Mouse (Mus musculus) mouse trophoblast stem cell (cell line): ENCODE measurements around the gene Mlxipl.

Source experiments
- in situ Hi-C, 2 experiments: fragments of 300-500 bp; cut with MseI, MboI; formaldehyde crosslinking; loops; 2 replicates in 1 of 2; 3 replicates in 1 of 2; pipeline ENCODE4 v1.15.1; 2025

Gene Mlxipl

DNA sequence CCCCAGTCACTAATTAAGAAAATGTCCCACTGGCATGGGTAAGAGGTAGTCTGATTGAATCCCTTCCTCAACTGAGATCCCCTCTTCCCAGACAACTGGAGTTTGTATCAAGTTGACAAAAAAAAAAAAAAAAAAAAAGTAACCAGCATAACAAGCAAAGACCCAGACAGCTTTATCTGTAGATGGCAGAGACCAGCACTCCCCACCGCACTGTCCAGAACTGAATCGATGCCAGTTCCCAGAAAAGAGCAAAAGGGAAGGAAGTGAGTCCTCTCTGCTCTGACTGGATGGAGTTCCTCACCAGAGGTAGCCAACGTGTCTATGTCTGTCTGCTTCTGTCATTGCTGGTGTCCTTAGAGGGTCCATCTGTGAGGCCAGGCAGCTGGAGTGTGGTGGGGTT, 55.8 kb downstream of the Mlxipl start:
- in situ Hi-C loops, result no loop called here

- in situ Hi-C loops, result no loop called here
Observed at GRCm38 (mm10) chr5:135145955-135146354, 56.3 kb downstream of the Mlxipl start.

DNA sequence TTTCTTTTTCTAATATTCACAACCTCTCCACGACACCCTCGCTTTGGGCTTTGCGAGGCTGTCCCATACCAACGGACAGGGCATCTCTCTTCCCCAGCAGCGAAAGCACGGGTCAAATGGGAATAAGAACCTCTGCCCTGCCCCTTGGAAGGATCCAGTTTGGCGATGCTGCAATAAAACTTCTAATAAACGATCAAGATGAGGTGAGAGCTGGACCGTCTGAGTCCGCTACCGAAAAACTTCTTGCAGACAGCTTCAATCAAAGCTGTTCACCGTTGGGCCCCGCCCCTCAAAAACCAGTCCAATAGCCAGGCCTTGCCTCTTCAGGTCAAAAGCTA, 59.0 kb downstream of the Mlxipl start:
- in situ Hi-C loops, result no loop called here

DNA sequence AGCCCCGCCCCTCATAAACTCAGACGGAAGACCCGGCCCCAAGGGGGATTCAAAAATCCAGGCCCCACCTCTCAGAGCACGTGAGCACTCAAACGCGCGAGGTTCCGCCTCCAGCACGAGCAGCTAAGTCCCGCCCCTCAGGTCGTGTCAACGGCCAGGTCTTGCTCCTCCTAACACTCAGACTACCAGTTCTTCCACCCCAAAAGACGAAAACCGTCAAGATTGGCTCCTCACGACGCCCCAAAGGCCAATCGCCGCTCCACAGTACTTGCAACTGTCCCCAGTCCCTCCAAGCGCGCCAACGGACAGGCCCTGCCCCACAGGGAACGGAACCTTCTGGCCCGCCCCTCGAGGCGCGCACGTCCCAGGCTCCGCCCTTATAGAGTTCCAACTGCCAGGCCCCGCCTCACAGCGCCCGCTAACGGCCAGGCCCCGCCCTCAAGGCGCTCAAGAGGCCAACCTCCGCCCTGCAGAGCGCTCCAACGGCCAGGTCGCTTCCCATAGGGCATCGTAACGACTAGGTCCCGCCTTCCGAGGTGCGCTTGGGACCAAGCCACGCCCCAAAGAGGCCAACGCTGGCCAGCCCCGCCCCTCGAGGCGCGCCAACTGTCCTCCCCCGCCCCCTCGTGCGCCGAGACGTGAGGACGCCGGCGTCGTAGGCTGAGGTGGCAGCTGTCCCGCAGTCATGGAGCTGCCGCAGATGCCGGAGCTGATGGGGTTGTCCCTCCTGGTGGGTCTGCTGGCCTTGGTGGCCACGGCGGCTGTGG, 59.5 kb downstream of the Mlxipl start, which contains the start of gene Tbl2:
Gene Tbl2 (plus strand): TSS at position 605 of the 767 bp plus-strand sequence.
- in situ Hi-C loops, result no loop called here

DNA sequence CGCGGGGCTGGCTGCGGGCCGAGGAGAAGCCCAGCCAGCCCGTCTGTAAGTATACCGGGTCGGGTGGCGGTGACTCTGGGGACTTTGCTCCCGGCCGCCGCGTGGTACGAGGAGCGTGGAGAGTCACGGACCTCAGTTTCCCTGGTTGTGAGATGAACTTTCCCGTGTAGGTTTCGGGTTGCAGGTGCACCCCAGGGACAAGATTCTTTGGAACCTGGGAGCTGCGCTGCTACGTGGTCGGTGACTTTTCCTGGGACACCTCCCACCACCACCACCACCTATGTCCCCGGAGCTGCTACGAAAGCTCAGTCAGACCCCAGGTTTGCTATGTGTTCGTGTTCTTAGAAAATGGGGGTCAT, 60.1 kb downstream of the Mlxipl start:
- in situ Hi-C loops, result no loop called here

DNA sequence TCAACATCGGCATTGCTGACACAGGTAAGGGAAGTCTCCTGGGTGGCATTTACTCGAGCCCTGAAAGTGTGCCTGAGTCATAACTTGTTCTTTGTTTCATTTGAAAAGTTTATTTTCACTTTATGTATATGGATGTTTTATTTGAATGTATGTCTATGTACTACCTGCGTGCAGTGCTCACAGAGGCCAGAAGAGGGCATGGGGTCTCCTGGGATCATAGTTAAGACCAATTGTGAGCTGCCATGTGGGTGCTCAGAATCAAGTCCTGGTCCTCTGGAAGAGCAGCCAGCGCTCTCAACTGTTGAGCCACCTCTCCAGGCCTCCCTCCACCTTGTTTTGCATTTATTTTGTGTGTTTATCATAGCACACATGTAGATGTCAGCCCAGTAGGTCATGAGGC, 66.8 kb downstream of the Mlxipl start:
- in situ Hi-C loops, result no loop called here

DNA sequence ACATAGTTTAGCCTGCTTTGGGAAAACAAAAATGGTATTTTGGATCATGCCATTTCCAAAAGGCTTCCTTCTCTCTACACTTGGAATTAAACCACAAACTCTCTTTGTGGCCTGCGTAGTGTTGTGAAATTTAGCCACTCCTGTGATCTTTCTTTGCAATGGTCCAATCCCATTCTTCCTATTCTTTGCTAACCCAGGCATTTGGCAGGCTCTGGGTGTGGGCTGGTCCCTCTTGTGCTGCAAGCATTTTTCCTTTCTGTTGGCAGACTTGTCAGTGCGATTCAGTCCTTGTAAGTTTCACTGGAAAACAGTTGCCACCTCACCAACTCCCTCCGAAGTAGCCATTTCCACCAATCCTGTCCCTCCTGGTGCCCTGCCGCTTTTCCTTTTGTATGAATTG, 71.5 kb downstream of the Mlxipl start:
- in situ Hi-C loops, result no loop called here

- in situ Hi-C loops, result no loop called here
Observed at GRCm38 (mm10) chr5:135161650-135162049, 72.0 kb downstream of the Mlxipl start.

DNA sequence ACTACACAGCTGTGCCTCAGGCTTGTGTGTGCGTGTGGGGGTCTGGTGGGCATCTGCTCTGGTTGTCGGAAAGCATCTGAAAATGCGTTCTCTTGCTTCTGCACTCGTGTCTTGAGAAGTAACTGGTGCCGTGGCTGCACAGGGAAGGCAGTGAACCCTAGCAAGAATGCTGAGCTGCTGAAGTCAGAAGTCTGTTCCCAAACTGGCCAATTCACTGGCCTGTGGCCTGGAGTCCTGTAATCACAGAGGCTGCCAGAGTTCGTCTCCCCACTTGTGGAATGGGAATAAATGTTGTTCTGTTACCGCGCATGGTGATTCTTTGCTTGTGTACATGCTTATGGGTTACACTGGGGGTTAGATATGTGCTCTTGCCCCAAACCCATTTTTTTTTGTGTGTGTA, 72.7 kb downstream of the Mlxipl start:
- in situ Hi-C loops, result no loop called here

DNA sequence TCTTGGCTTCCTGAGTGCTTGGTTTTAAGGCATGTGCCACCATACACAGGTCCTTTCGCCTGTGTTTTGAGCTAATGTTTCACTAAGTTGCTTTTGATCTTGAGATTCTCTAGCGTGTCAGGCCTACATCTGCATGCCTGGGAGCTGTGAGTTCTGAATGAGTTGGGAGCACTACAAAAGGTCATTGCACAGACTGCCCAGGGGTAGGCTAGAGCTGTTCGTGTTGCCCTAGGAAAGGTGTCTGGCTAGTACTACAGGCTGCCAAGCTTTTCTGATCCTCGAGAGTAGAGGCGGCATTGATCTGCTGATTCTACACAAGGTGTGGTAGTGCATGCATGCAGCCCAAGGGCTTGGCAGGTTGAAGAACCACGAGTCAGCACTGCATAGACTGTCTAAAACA, 73.1 kb downstream of the Mlxipl start:
- in situ Hi-C loops, result no loop called here

GRCm38 (mm10) chr5:135166909-135167308, 77.2 kb downstream of the Mlxipl start:
- in situ Hi-C loops, result no loop called here

GRCm38 (mm10) chr5:135167469-135167868, 77.8 kb downstream of the Mlxipl start:
- in situ Hi-C loops, result no loop called here

- in situ Hi-C loops, result no loop called here
Observed at GRCm38 (mm10) chr5:135168063-135169062, 78.7 kb downstream of the Mlxipl start, which contains the start of gene Bcl7b. TSS of gene Bcl7b (plus strand) at chr5:135168283.

DNA sequence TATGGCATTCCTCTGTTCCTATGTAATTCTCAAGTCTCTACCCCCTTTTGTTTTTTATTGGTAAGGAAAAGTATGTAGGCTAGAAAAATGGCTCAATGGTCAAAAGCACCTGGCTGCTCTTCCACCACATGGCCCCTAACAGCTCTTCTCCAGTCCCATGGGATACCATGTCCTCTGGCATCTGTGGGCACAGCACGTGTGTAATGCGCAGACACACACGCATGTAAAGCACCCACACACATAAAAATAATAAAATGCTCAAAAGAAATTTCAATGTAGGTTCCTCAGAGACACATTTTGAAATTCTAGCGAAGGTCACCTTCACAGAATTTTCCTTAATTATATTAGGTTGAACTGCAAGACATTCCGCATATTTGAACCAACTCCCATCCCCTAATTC, 79.8 kb downstream of the Mlxipl start:
- in situ Hi-C loops, result no loop called here

DNA sequence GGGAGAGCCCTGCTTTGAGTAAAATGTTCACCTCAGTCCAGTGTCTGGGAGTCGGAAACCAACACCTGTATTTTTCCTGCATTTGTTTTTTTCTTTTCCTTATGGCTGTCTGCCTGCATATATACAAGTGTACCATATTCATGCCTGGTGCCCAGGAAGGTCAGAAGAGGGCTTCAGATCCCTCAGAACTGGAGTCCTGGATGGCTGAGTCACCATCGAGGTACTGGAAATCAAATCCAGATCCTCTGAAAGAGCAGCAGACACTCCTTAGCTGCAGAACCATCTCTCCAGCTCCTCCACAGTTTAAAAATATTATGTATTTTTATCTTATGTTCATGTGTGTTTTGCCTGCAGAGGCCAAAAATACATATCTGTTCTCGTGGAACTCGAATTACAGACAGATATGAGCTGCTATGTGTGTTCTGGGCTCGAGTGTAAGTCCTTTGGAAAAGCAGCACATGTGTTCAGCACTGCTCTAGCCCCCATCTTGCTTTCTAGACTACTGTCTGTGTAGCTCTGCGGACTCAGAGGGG, 82.1 kb downstream of the Mlxipl start:
- in situ Hi-C loops, result no loop called here

DNA sequence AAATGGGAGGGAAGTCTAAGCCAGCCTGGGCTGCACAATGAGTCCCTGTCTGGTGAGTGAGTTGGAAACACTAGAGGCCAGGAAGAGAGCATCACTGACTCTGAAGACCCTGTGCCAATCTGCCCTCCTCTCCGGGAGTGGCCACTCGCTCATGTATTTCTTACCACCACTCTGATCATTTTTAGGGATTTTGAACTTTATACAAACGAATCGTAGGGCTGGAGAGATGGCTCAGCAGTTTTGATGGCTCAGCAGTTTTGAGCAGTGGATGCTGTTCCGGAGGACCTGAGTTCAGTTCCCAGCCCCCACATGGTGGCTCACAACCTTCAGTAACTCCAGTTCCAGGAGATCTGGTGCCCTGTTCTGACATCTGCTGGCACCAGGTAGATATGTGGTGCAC, 83.3 kb downstream of the Mlxipl start:
- in situ Hi-C loops, result no loop called here

- in situ Hi-C loops, result no loop called here
Observed at GRCm38 (mm10) chr5:135175086-135175485, 85.4 kb downstream of the Mlxipl start.

GRCm38 (mm10) chr5:135178523-135178922, 88.8 kb downstream of the Mlxipl start:
- in situ Hi-C loops, result no loop called here

DNA sequence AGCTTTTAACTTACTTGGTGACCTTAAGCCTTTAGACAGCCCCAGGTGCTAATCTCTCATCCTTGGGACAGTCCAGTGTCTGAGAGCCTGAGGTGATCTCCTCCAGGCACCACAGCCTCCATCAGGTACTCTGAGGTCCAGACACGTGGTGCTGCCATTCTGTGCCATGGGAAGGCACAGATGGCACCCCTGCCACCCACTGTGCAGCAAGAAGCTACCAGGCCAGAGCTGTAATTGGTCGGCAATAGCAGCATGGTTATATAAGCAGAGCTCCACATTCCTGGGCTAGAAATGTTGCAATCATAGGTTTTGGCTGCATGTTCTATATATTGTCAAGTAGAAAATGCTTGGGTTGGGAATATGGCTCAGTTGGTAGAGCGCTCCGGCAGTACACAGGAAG, 89.3 kb downstream of the Mlxipl start:
- in situ Hi-C loops, result no loop called here

GRCm38 (mm10) chr5:135179616-135180015, 89.9 kb downstream of the Mlxipl start:
- in situ Hi-C loops, result no loop called here

- in situ Hi-C loops, result no loop called here
Observed at GRCm38 (mm10) chr5:135180796-135181195, 91.1 kb downstream of the Mlxipl start.

DNA sequence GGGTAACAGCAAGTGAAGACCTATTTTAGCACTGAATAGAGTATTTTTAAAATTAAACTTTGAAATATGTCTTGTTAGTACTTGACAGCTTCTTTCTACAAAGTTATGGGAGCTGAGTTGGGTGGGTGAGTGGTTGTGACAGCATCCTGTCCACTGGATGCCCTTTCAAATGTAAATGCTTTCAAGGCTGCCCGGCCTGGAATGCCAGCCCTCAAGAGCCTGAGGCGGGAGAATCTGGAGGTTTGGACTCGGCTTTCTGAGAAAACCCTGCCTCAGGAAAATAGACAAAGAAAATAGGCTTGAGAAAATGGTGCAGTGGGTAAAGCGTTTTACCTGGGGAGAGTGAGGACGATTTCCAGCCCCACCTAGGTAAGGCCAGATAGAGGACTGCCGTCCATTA, 92.1 kb downstream of the Mlxipl start:
- in situ Hi-C loops, result no loop called here
